Mouse (Mus musculus): ENCODE data around the gene Glp1r. TPM values are rescaled to one million over a fixed set of nuclear protein-coding genes. Genes with fewer than 3 reads are reported as not detected.

The Glp1r gene
- 0.04 and 0.06 TPM in 2 replicates for polyA plus RNA-seq (2015; fragmentation: Nextera tagmentation; extraction: Ambion mirVana)

DNA sequence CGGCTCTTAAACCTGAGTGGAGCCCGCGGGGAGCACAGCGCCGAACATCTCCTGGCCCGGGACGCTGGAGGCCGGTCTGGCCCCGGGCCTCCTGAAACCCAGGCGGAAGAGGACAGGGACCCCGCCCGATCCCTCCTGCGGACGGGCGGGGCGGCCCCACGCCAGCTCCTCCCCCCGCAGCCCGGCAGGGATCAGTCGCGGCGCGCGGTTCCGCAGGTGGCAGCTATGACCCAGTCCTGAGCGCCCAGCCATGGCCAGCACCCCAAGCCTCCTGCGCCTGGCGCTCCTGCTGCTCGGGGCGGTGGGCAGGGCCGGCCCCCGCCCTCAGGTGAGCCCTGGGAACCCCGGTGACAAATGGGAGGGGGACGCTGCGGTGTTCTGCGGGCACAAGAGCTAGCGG lies at the start of gene Glp1r:
Gene Glp1r, plus strand, starts transcription at position 191 of the 400 bp plus-strand sequence.
- peak; percentile 20 for DNase-seq (ENCODE audit: low spot score)

DNA sequence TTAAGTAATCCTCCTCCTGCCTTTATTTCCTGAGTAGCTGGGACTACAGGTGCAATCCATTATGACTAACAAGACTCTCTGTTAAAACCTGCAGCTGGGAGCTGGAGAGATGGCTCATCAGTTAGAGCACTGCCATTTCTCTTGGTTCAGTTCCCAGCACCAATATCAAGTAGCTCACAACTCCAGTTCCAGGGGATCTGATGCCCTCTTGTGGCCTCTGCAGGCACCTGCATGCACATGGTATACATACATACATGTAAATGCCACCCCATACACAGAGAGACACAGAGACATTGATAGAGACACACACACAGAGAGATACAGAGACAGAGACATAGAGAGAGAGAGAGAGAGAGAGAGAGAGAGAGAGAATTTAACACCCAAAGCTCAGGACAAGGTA lies 49.3 kb upstream of the Glp1r start:
- DNase-seq (ENCODE audit: low spot score), result no peak

DNA sequence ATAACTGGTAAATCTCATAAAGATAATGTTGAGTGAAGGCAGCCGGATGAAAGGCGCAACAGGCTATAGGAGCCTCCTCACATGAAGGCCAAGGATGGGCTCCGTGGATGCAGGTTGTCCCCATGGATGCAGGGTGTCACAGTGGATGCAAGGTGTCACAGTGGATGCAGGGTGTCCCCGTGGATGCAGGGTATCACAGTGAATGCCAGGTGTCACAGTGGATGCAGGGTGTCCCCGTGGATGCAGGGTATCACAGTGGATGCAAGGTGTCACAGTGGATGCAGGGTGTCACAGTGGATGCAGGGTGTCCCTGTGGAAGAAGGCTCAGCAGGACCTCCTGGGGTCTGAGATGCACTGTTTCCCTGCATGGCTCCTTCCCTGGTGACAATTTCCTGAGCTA lies 44.3 kb upstream of the Glp1r start:
- no peak for DNase-seq (ENCODE audit: low spot score)

DNA sequence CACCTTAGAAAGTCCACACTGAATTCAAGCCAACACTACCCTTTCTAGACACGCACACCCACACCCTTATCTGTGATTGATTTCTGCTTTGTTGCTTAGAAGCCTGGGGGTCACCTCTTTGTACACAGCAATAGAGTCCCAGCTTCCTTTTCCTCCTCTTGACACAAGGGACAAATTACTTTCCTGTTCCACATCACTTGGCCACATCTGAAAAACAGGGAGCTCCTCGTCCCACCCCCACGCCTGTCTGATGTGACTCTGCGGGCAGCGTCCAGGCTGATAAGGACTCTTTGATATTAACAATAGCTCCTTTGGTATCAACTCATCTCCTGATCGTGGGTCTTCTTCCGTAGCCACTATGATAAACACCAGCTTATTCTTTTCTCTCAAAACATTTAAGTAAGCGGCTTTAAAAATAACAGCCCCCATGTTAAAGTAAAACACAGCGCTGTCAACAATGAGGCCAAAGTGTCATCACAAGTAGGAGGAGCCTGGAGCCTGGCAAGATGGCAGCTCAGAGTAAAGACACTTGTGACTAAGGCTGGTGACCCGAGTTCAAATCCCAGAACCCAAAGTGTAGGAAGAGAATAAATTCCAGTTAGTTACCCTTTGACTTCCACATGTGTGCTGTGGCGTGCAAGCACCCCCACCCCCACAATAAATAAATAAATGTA lies 42.9 kb upstream of the Glp1r start:
- no peak for DNase-seq (ENCODE audit: low spot score)

DNA sequence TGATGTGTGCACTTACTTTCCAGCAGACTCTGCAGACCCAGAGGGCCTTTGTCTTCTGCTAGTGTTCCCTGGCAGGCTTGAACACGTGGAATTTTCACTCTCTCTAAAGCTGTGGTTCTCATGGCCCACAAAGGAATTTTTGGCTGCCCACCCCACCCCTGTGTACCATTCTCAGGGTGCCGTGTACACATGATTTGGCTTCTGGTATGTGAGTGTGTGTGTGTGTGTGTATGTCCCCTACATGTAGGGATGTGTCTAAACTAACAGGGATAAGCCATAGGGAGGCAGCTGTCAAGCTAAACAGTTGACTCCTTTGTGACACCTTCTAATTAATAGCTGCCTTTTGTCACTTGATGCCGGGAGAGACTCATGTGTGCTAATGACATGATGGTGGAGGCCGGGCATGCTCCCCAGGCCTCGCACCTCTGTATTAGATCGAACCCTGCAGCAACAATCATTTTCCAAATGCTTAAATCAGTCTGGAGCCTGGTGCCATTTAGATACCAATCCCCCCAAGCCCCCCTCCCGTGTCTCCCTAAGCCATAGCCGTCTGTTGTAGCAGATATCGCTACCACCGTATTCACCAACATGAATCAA lies 41.5 kb upstream of the Glp1r start:
- DNase-seq (ENCODE audit: low spot score), result no peak

DNA sequence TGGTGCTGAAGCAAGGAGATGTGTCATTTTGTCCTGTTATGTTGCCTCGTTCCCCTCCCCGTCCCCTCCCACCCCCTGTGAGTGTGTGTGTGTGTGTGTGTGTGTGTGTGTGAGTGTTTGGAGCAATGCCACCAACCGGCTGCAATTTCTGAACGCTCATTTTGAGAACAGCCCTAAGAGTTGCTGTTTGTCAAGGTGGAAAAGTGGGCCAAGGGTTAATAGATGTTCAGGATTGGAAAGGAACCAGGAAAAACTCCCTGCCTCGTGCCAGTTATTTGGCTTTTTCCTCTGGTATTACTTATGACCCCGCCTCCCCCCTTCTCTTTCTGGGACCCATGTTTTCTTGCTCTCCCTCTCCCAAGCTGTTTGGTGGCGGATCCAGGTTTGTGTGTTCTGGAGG lies 41.0 kb upstream of the Glp1r start:
- no peak for DNase-seq (ENCODE audit: low spot score)

DNA sequence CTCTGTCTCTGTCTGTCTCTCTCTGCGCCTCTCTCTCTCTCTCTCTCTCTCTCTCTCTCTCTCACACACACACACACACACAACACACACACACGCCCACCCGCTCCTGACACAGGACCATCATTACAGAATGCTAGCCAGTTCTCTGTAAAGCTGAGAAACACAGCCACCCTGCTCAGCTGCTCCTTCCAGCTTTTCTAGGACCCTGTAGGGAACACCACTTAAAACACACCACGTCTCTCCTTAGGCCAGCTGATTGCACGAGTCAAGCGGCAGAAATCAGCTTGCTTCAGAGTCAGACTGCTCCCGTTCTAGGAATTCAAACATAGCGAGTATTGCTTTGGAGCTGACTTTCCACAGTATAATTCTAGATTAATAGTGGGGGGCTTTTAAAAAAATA lies 35.3 kb upstream of the Glp1r start:
- DNase-seq (ENCODE audit: low spot score), result no peak

DNA sequence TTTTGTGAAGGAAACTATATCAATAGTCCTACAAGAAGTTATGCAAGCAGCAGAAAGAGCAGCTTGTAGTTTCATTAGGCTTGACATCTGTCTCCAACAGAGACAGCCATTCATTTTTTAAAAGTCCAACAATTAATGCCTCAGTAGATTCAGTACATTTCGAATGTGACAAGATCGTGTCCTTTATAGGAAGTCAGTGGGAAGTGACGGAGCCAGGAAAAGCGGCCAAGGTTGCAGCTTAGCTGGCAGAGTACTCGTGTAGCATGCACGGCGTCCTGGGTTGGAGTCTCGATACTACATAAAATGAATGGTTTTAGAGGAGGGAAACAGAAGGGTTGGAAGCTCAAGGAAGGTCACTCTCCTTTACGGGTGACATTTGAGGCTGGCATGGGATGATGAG lies 34.7 kb upstream of the Glp1r start:
- DNase-seq (ENCODE audit: low spot score), result no peak

DNA sequence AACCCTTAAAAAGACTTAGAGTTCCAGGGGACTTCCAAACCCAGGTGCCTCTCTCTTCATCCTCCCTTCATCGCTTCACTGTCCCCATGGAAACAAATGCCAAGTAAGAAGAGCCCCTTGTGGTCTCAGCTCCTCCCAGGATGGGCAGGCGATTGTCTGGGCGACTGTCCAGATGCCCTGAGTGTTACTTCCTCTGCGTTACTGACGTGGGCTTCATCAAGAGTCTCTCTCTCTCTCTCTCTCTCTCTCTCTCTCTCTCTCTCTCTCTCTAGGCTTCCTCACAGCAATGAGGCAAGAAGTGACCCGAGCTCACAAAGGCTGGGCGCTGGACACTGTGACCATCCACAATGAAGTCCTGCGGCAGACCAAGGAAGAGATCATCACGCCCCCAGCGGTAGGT lies 30.6 kb upstream of the Glp1r start:
- no peak for DNase-seq (ENCODE audit: low spot score)

DNA sequence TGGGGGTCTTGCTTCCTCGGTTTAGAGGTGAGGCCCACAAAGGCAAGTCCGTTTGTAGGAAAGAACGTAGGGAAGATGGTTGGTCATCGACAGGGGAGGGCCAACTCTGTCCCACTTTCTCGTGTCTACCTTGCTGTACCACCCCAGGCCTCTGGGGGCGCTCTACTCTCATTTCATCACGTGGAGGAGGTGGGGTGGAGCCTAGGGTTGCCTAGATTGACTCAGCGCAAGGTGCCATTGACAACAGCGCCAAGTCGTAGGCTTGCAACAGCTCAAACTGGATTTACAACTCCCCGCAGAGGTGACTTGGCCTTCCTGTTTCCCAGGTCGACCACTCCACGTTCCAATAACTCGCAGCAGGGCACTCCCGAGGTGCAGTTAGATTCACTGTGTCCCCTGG lies 27.3 kb upstream of the Glp1r start:
- DNase-seq (ENCODE audit: low spot score), result no peak

DNA sequence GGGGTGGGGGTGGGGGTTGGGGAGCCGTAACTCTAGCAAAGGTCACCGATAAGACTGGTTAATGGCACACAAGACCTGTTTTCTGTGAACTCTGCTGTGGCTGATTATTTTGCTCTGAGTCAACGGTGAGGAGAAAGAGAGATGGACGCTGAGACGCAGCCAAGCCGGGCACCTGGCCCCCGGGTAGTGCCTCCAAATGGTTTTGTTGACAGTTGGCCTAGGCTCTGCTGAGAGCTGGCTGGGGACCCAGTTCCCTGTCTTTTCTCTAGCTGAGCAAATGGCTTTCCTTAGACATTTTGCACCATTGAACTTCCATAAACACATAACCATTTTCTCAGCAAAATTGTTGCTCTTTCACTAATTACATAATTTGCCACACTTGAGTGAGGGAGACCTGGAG lies 24.2 kb upstream of the Glp1r start:
- DNase-seq (ENCODE audit: low spot score), result no peak

DNA sequence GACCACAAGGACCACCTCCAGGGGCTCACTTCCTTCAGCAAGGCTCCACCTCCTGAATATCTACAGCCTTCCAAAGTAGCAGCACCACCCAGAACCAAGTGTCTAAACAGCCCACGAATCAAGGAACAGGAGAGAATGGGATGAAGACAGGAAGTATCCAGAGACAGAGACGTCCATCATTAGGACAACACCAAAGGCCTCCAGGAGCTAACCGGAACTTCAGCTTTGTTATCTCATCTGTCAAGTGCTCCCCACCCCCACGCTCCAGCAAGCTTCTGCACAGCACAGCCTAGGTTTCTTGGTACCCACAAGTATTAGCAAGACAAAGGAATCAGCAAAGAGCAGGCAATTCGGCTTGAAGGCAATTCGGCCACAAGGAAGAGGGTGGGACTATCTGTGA lies 23.0 kb upstream of the Glp1r start:
- no peak for DNase-seq (ENCODE audit: low spot score)

DNA sequence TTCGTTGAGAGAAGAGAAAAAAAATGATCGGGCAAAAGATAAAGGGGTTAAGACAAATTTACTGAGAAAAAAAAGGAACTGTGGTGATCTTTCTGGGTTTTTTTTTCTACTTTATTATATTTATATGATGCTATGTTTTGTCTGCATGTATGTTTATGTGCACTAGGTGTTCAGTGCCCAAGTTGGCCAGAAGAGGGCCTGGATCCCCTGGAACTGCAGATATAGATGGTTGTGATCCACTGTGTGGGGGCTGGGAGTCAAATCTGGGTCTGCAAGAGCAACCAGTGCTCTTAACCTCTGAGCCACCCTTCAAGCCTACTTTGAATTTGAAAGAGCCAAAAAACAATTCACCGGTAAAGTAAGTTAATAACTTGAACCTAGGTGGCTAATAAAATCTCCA lies 21.2 kb upstream of the Glp1r start:
- DNase-seq (ENCODE audit: low spot score), result no peak

DNA sequence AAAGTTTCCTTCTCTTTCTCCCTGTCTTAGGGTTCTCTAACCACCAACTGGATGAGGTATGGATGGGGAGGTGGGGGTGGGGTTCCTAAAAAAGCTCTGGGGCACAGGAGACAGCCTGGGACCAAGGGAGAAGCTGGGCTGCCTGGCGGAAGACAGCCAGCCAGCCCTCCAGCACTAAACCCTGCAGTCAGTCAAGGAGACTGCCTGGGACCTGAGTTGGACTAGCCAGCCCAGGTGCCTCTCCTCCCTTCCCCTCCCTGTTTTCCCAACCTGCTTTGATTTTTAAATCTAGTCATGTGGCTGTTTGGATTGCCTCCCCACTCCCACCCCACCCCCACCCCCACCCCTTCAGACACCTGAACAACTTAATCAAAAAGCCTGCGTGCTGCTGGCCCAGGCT lies 20.6 kb upstream of the Glp1r start:
- DNase-seq (ENCODE audit: low spot score), result no peak

DNA sequence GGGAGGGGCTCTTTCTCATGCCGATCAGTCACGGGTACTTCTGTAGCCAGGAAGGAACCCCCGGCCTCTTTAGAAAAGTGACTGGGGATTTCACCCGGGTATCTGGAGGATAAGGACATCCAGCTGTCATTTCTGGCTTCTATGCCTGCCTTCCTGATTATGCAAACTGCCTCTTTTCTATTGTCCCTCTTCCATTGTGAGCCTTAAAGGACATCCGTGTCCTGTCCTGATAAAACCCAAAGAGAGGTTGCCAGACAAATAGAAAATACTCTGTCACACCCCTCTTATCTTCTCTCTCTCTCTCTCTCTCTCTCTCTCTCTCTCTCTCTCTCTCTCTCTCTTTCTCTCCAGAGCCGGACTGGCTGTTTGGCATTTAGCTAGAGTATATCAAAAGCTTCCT lies 19.4 kb upstream of the Glp1r start:
- no peak for DNase-seq (ENCODE audit: low spot score)

DNA sequence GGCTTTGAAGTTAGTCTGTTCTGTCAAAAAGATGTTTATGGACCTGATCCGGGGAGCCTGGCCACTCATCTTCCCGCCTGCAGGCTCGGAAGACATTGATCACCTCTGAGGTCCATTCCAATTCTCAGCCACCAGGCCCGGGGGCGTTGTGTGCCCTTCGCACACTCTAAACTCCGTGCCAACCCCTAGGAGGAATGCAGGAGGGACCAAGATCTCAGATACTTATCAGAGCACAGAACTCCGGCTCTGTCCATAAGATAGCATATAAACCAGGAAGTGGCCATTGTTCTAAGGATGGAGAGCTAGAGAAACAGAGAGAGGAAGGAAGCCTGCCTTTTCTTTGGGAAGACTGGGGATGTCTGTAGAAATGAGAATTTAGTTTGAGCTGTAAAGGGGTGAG lies 18.1 kb upstream of the Glp1r start:
- DNase-seq (ENCODE audit: low spot score), result no peak

DNA sequence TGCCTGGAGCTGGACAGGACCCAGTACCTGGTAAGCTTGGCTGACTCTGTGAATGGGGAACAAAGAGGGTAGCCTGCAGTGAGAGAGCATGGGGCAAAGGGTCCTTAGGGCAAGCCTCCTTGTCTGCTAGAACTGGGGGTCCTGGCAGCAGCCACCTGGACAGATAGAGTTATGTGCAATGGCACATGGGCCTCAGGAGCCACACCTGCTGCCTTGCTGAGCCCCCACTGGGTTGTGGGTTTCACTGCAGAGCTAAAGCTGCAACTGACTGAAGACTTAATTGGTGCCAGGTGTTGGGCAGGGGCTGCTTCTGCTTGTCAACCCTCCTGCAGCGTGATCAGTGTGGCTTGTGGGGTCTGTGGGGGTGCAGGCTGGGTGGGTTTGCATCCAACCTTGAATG lies 9.5 kb upstream of the Glp1r start:
- peak; percentile 81 for DNase-seq (ENCODE audit: low spot score)

DNA sequence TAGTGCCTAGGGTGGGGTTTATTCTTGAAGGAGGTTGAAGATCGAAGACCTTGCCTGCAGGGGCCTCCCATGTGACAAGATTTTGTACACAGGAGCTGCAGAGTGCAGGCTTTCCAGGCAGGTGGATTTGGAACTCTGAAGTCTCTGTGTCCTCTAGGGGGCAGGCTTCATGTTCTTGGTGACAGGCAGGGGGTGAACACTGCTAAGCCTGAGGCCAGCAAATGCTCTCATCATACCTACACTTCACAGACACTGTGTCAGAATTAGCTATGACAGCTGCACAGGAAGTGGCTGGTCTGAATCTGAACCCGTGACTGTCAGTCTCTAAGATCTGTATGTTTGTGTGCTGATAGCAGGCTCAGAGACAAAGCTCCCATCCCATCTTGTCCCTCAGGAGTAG lies 8.9 kb upstream of the Glp1r start:
- peak; percentile 93 for DNase-seq (ENCODE audit: low spot score)

DNA sequence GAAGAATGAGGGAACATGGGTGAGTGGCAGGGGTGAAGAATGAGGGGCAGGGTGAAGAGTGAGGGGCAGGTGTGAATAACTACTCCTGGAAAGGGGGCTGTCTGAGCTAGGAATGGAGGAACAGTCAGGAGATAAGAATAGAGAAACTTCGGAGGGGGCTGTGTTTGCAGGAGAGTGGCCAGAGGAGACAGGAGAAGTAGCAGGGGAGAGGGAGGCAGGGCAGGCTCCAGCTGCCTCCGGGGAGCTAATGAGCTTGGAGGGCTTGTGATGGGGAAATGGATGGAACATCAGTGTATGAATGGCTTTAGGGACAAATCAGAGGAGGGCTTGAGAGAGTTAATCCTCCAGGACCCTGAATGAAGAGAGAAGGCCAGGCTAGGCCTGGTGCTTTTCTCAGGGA lies 4.5 kb upstream of the Glp1r start:
- DNase-seq (ENCODE audit: low spot score), result no peak

DNA sequence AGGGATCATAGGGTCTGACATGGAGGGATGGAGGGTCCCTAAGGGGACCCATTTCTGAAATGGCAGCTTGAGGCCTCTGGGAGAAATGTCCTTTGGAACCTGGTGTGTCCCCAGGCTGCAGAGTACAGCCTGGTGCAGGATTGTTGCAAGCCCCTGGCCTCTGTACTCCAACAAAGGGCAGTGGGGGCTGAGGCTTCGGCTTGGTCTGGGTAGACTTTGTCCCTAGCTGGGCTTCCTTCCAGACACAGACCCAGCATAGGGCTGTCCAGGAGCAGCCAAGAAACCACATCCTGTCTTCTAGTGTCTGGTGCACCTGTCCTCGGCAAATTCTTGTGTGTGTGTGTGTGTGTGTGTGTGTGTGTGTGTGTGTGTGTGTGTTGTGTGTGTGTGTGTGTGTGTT lies 2.5 kb downstream of the Glp1r start:
- peak; percentile 18 for DNase-seq (ENCODE audit: low spot score)

DNA sequence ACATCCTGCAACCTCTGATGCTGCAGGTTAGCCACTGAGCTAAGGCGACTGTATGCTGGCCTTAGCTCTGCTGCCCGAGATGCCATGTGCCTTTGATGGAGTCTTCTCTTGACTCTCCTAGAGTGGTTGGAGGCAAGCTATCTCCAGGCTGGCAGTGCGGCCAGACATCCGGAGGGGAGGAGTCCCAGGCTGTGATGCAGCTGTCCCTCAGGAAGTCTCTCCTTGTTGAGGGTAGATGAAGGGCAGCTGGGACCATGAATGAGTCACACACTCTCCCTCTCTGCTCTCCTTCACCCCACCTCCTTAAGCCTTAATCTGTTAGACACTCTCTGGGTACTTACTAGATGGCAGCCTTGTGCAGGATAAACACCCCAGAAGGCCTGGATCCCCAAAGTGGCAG lies 6.0 kb downstream of the Glp1r start:
- DNase-seq (ENCODE audit: low spot score), result no peak

DNA sequence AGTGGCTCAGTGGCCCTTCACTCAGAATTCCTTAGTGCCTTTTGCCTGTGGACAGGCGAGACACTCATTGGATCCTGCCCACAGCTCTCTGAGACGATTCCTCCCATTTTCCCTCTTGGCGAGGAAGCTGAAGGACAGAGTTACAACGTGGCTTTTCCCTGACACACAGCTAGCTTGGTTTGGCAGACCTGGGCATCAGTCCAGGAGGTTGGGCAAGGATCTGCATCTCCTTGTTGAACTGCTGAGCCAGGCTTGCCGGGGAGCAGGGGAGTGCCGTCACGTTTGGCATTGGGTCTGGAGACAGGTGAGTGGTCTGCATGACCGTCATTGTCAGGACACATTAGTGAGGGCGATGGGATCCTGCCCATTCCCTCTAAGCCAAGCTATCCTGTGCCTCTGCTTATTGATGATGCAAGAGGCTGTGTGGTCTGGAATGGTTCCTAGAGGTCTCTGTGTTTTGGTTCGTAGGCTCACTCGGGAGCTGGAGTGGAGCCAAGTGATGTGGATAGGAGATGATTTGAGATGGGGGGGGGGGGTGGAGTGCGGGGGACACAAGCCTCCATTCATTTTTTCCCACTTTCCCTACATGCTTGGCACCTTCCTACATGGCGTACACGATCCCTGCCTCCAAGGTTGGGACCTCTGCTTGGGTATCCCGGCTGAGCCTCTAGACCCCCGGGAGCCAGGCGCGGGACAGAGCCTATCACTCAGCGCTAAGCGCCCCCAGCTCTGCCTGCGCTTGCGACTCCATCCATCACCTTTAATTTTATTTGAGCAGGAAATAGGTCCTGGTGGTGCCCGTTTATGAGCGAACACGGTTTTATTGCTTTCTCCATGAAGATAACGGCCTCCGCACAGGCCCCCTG lies 9.5 kb downstream of the Glp1r start:
- no peak for DNase-seq (ENCODE audit: low spot score)

DNA sequence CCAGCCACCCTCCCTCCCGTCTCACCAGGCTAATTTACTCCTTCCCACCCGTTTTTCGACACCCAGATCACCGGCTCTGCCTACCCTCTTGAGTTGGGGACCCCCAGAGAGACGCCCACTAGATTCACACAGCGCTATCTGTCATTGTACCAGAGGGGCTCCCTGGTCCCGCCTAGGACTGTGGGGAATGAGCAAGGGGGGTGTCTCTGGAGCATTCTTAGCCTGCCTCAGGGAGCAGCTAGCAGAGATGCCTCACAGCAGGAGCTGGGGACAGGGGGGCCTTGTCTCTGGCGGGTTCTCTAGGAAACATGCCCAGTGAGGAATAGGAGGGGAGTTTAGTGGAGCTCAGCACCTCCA lies 10.1 kb downstream of the Glp1r start:
- DNase-seq (ENCODE audit: low spot score), result no peak
